Mouse (Mus musculus) myocyte (in vitro differentiated cells): ENCODE measurements around the gene Cfap157. TPM values are rescaled to one million over a fixed set of nuclear protein-coding genes. Genes with fewer than 3 reads are reported as not detected.

Experiments used
- H3K27me3 ChIP-seq: one replicate; pipeline ENCODE4 v1.6.1; 2011; ENCODE audit not compliant: control insufficient read depth, insufficient read depth, insufficient read length
- H3K36me3 ChIP-seq: one replicate; pipeline ENCODE4 v1.6.1; 2011; ENCODE audit not compliant: control insufficient read depth, insufficient read depth
- H3K4me2 ChIP-seq: one replicate; pipeline ENCODE4 v1.6.1; 2011; ENCODE audit warnings: low read depth, control low read depth
- H3K4me3 ChIP-seq: one replicate; pipeline ENCODE4 v1.5.1; 2011; ENCODE audit warnings: mild to moderate bottlenecking, control low read depth, moderate library complexity
- H3K79me2 ChIP-seq: one replicate; pipeline ENCODE4 v1.6.1; 2011; ENCODE audit not compliant: control insufficient read depth, insufficient read depth
- H3ac ChIP-seq: one replicate; pipeline ENCODE4 v1.6.1; 2011; ENCODE audit not compliant: control insufficient read depth, insufficient read length
- CEBPB ChIP-seq: IDR thresholded peaks from 2 replicates; pipeline ENCODE4 v1.6.1; 2011; ENCODE audit warnings: mild to moderate bottlenecking, moderate library complexity; ENCODE audit not compliant: poor library complexity, insufficient read depth, severe bottlenecking
- E2F4 ChIP-seq: IDR thresholded peaks from one replicate; pipeline ENCODE4 v1.6.1; 2011; ENCODE audit warnings: mild to moderate bottlenecking, control low read depth, moderate library complexity; ENCODE audit not compliant: insufficient read depth
- MAX ChIP-seq: IDR thresholded peaks from one replicate; pipeline ENCODE4 v1.6.1; 2011; ENCODE audit warnings: low read depth, mild to moderate bottlenecking, control low read depth
- MYOD1 ChIP-seq, 3 experiments: IDR thresholded peaks; one replicate each; pipeline ENCODE4 v1.6.1; 2011; ENCODE audit warnings: control low read depth in 2 of 3, low read depth in 2 of 3, mild to moderate bottlenecking in 2 of 3, moderate library complexity in 1 of 3; ENCODE audit not compliant: insufficient read length in 2 of 3, control insufficient read depth in 1 of 3
- MYOG ChIP-seq, 3 experiments: IDR thresholded peaks; one replicate each; pipeline ENCODE4 v1.6.1; 2011; ENCODE audit warnings: control low read depth in 2 of 3, low read depth in 2 of 3, mild to moderate bottlenecking in 2 of 3; ENCODE audit not compliant: insufficient read length in 2 of 3, control insufficient read depth in 1 of 3, insufficient read depth in 1 of 3
- POLR2A ChIP-seq: IDR thresholded peaks from one replicate; pipeline ENCODE4 v1.6.1; 2011; ENCODE audit warnings: low read depth, mild to moderate bottlenecking, control low read depth, moderate library complexity; ENCODE audit not compliant: insufficient read length
- POLR2AphosphoS2 ChIP-seq: IDR thresholded peaks from one replicate; pipeline ENCODE4 v1.6.1; 2011; ENCODE audit warnings: low read depth, control low read depth; ENCODE audit not compliant: insufficient read length
- REST ChIP-seq: IDR thresholded peaks from one replicate; pipeline ENCODE4 v1.6.1; 2011; ENCODE audit warnings: mild to moderate bottlenecking, control low read depth, moderate library complexity; ENCODE audit not compliant: insufficient read depth, insufficient read length
- SRF ChIP-seq: IDR thresholded peaks from one replicate; pipeline ENCODE4 v1.6.1; 2011; ENCODE audit warnings: low read depth; ENCODE audit not compliant: control insufficient read depth, insufficient read length
- TCF12 ChIP-seq: IDR thresholded peaks from one replicate; pipeline ENCODE4 v1.6.1; 2011; ENCODE audit warnings: mild to moderate bottlenecking, control low read depth; ENCODE audit not compliant: poor library complexity, insufficient read depth, severe bottlenecking
- TCF3 ChIP-seq: IDR thresholded peaks from one replicate; pipeline ENCODE4 v1.6.1; 2011; ENCODE audit warnings: low read depth, control low read depth; ENCODE audit not compliant: insufficient read length
- USF1 ChIP-seq: IDR thresholded peaks from one replicate; pipeline ENCODE4 v1.6.1; 2011; ENCODE audit warnings: low read depth, mild to moderate bottlenecking, control low read depth, moderate library complexity
- polyA plus RNA-seq: library from polyadenylated mRNA; unstranded; fragments of >200 nt; fragmentation: generic; extraction: Trizol; gene quantifications from one replicate; pipeline ENCODE4 v1.2.1, GENCODE M21; 2012; ENCODE audit warnings: missing spikeins

Cfap157 gene
- polyA plus RNA-seq, 1 experiment, result 0.30 TPM

DNA sequence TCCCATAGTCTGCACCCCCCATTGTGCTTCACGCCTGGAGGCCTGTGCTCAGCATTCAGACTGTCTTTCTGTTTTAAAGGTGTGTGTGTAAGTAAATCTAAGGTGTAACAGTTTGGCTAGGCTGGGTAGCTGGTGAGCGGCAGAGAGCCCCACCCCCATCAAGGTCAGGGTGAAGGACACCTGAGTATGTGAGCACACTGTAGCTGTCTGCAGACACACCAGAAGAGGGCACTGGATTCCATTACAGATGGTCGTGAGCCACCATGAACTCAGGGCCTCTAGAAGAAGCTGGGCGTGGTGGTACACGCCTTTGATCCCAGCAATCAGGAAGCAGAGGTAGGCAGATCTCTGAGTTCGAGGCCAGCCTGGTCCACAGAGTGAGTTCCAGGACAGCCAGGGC is 2.5 kb downstream of the Cfap157 start:
- no peak overlapping the region for H3K4me2 ChIP-seq
- TF ChIP-seq POLR2A (no peak), POLR2AphosphoS2 (no peak), TCF3 (no peak), CEBPB (no peak), REST (no peak), USF1 (no peak), MAX (no peak), MYOG (IDR thresholded peaks at IDR 0.05; ENCODE audit: control insufficient read depth in 1 of 3, insufficient read depth in 1 of 3, insufficient read length in 2 of 3, low read depth in 2 of 3) (no peak), MYOD1 (IDR thresholded peaks at IDR 0.05; ENCODE audit: control insufficient read depth in 1 of 3, insufficient read length in 2 of 3, low read depth in 2 of 3) (no peak), SRF (no peak)
- peaks cover 13% of the 10 kb centered on the region for H3K36me3 ChIP-seq
- no peak overlapping the region for H3K4me3 ChIP-seq
- peaks cover 2% of the 10 kb centered on the region for H3K79me2 ChIP-seq
- no peaks in the 10 kb centered on the region for H3K27me3 ChIP-seq
- no peak overlapping the region for H3ac ChIP-seq

DNA sequence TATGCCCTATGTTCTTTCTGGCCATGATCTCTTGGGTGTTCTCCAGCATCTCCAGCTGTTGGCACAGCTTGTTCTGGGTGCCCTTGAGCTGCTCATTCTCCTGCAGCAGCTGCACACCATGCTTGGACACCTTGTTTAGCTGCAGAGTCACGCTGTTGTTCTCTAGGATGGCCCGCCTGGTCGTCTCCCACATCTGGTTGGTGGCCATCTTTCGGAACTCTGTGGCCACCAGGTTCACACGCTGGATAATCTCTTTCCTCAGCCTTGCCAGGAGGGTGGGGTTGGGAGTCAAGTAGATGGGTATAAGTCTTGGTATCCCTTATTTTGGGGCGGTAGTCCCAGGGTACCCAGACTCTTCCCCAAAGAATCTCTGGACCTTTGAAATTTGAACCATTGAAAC is 4.5 kb downstream of the Cfap157 start:
- no peak overlapping the region for H3K4me3 ChIP-seq
- no peaks in the 10 kb centered on the region for H3K27me3 ChIP-seq
- no peak overlapping the region for H3K4me2 ChIP-seq
- H3ac ChIP-seq, result no peak overlapping the region
- H3K36me3 ChIP-seq, result peaks cover 13% of the 10 kb centered on the region
- no peak for TF ChIP-seq MYOG (IDR thresholded peaks at IDR 0.05; ENCODE audit: control insufficient read depth in 1 of 3, insufficient read depth in 1 of 3, insufficient read length in 2 of 3, low read depth in 2 of 3)
- no peak for TF ChIP-seq USF1
- TF ChIP-seq CEBPB, result no peak
- no peak for TF ChIP-seq TCF12
- TF ChIP-seq E2F4, result no peak
- TF ChIP-seq POLR2A, result no peak
- TF ChIP-seq POLR2AphosphoS2, result no peak
- no peak for TF ChIP-seq MYOD1 (IDR thresholded peaks at IDR 0.05; ENCODE audit: control insufficient read depth in 1 of 3, insufficient read length in 2 of 3, low read depth in 2 of 3)
- no peak for TF ChIP-seq REST
- no peak for TF ChIP-seq SRF
- TF ChIP-seq TCF3, result no peak
- TF ChIP-seq MAX, result no peak
- H3K79me2 ChIP-seq, result peaks cover 6% of the 10 kb centered on the region

GRCm38 (mm10) chr2:32779131-32779530 is 5.1 kb downstream of the Cfap157 start:
- Histone ChIP-seq H3ac (no peak overlapping the region), H3K79me2 (peaks cover 6% of the 10 kb centered on the region), H3K4me2 (no peak overlapping the region), H3K27me3 (no peaks in the 10 kb centered on the region), H3K36me3 (peaks cover 13% of the 10 kb centered on the region), H3K4me3 (no peak overlapping the region)
- no peak for TF ChIP-seq CEBPB
- TF ChIP-seq POLR2A, result no peak
- no peak for TF ChIP-seq MYOD1 (IDR thresholded peaks at IDR 0.05; ENCODE audit: control insufficient read depth in 1 of 3, insufficient read length in 2 of 3, low read depth in 2 of 3)
- TF ChIP-seq SRF, result no peak
- TF ChIP-seq TCF3, result no peak
- TF ChIP-seq TCF12, result no peak
- TF ChIP-seq USF1, result no peak
- TF ChIP-seq MYOG (IDR thresholded peaks at IDR 0.05; ENCODE audit: control insufficient read depth in 1 of 3, insufficient read depth in 1 of 3, insufficient read length in 2 of 3, low read depth in 2 of 3), result no peak
- no peak for TF ChIP-seq POLR2AphosphoS2
- no peak for TF ChIP-seq MAX
- TF ChIP-seq E2F4, result no peak
- TF ChIP-seq REST, result no peak

DNA sequence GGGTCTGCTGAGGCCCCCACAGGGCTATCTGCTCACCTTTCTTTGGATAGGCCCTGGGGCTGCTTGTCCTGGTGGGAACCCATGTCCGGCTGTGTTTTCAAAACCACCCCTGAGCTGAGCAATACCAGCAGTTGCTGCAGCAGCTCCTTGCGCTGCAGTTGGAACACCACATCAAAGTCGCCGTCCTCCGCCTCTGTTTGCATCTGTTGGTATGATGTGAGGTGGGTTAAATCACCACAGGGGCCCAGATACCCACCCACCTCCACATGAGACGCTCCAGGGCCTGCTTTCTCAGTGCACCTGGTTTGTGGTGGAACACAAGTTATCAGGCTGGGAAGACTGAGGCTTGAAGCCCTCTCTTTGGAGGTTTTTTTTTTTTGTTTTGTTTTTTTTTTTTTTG is 6.1 kb downstream of the Cfap157 start:
- no peak for TF ChIP-seq POLR2A
- no peak for TF ChIP-seq TCF3
- TF ChIP-seq POLR2AphosphoS2, result no peak
- no peak for TF ChIP-seq MYOG (IDR thresholded peaks at IDR 0.05; ENCODE audit: control insufficient read depth in 1 of 3, insufficient read depth in 1 of 3, insufficient read length in 2 of 3, low read depth in 2 of 3)
- TF ChIP-seq CEBPB, result no peak
- no peak for TF ChIP-seq REST
- no peak for TF ChIP-seq E2F4
- TF ChIP-seq MAX, result no peak
- TF ChIP-seq MYOD1 (IDR thresholded peaks at IDR 0.05; ENCODE audit: control insufficient read depth in 1 of 3, insufficient read length in 2 of 3, low read depth in 2 of 3), result no peak
- no peak for TF ChIP-seq USF1
- TF ChIP-seq TCF12, result no peak
- no peak for TF ChIP-seq SRF
- Histone ChIP-seq H3K4me3 (no peak overlapping the region), H3K79me2 (peaks cover 6% of the 10 kb centered on the region), H3ac (no peak overlapping the region), H3K27me3 (no peaks in the 10 kb centered on the region), H3K4me2 (no peak overlapping the region), H3K36me3 (peaks cover 13% of the 10 kb centered on the region)
